Mouse (Mus musculus) intestine, postnatal 0 days (tissue): ENCODE measurements around the gene Rcn2. TPM values are rescaled to one million over a fixed set of nuclear protein-coding genes. Genes with fewer than 3 reads are reported as not detected.

Experiments
- ATAC-seq: fragments of 200-750 bp; cut with Nextera tagmentation; 2 replicates; pipeline ENCODE4 v1.8.0; 2017; ENCODE audit warnings: mild to moderate bottlenecking, moderate TSS enrichment, moderate library complexity
- H3K27ac ChIP-seq: fragments of 300-500 bp; sonication (generic); 2 replicates; pipeline ENCODE4 v1.5.1; 2014; ENCODE audit warnings: mild to moderate bottlenecking, low read depth, low read length, moderate library complexity
- H3K27me3 ChIP-seq: fragments of 300-500 bp; sonication (generic); replicated peaks from 2 replicates; pipeline ENCODE4 v1.6.1; 2014; ENCODE audit warnings: low read length, mixed read lengths; ENCODE audit not compliant: control insufficient read depth, insufficient read depth
- H3K36me3 ChIP-seq: fragments of 300-500 bp; sonication (generic); 2 replicates; pipeline ENCODE4 v1.6.1; 2014; ENCODE audit warnings: mild to moderate bottlenecking, moderate library complexity; ENCODE audit not compliant: control insufficient read depth, insufficient read depth
- H3K4me1 ChIP-seq: fragments of 300-500 bp; sonication (generic); replicated peaks from 2 replicates; pipeline ENCODE4 v1.6.1; 2014; ENCODE audit warnings: antibody characterized with exemption, low read length, mixed read lengths; ENCODE audit not compliant: control insufficient read depth, insufficient read depth
- H3K4me2 ChIP-seq: fragments of 300-500 bp; sonication (generic); replicated peaks from 2 replicates; pipeline ENCODE4 v1.6.1; 2014; ENCODE audit warnings: low read depth, mild to moderate bottlenecking, moderate library complexity
- H3K4me3 ChIP-seq: fragments of 300-500 bp; sonication (generic); 2 replicates; pipeline ENCODE4 v1.5.1; 2014; ENCODE audit warnings: low read depth, low read length
- H3K9ac ChIP-seq: fragments of 300-500 bp; sonication (generic); 2 replicates; pipeline ENCODE4 v1.6.1; 2014; ENCODE audit warnings: mild to moderate bottlenecking, low read depth, low read length
- H3K9me3 ChIP-seq: fragments of 300-500 bp; sonication (generic); 2 replicates; pipeline ENCODE4 v1.6.1; 2016; ENCODE audit warnings: mixed run types; ENCODE audit not compliant: control insufficient read depth
- CTCF ChIP-seq: sonication (generic); IDR thresholded peaks from 2 replicates; pipeline ENCODE4 v1.5.1; 2016; ENCODE audit warnings: low read depth, mild to moderate bottlenecking, control low read depth, antibody characterized with exemption, moderate library complexity
- WGBS: fragments of 180-500 bp; shearing (Covaris S2); extraction: QIAGEN DNeasy Blood & Tissue Kit; methylation state at CpG from one replicate; pipeline ENCODE4 v1.1.7; 2014; 5-methylcytosine and 5-hydroxymethylcytosine counted together
- polyA plus RNA-seq: library from polyadenylated mRNA; unstranded; fragments of >200 nt; fragmentation: Nextera tagmentation; extraction: Ambion mirVana; gene quantifications from 2 replicates; pipeline ENCODE4 v1.2.1, GENCODE M21; 2015

Rcn2 gene
- polyA plus RNA-seq, 1 experiment from 2014 or later, result 81.3 TPM

- H3K4me3 ChIP-seq, result no peak within 1 kb of the TSS
- no peaks in the 10 kb centered on the region for H3K4me1 ChIP-seq
- ATAC-seq, result peak; percentile 43; the same call in 1 of the 2 replicates
- no peaks in the 10 kb centered on the region for H3K36me3 ChIP-seq
- no peaks in the 10 kb centered on the region for H3K27me3 ChIP-seq
- no peak within 1 kb of the TSS for H3K27ac ChIP-seq
- 22% methylated on average over 22 of the region's 22 CpGs for WGBS
- H3K4me2 ChIP-seq, result peak within 1 kb of the TSS; percentile 35
- no peaks in the 10 kb centered on the region for H3K9me3 ChIP-seq
- no peak within 1 kb of the TSS for H3K9ac ChIP-seq
- TF ChIP-seq CTCF, result no peak
These were observed 48.3 kb downstream of the Rcn2 start, which contains the start of gene Pstpip1 for GRCm38 (mm10) chr9:56089778-56090520. Pstpip1 (plus strand) TSS chr9:56089962.

- TF ChIP-seq CTCF, result no peak
- Histone ChIP-seq H3K9ac (no peak overlapping the region), H3K27ac (no peak overlapping the region), H3K9me3 (no peaks in the 10 kb centered on the region), H3K36me3 (no peaks in the 10 kb centered on the region), H3K27me3 (no peaks in the 10 kb centered on the region), H3K4me3 (no peak overlapping the region), H3K4me1 (no peaks in the 10 kb centered on the region), H3K4me2 (no peak overlapping the region; the same call in 1 of the 2 replicates)
- ATAC-seq, result no peak
- WGBS, result 74% methylated on average over 5 of the region's 5 CpGs
These were observed 49.0 kb downstream of the Rcn2 start for GRCm38 (mm10) chr9:56090546-56091225.

- 49% methylated on average over 2 of the region's 2 CpGs for WGBS
- Histone ChIP-seq H3K4me3 (no peak overlapping the region), H3K4me2 (no peak overlapping the region), H3K27ac (no peak overlapping the region), H3K27me3 (no peaks in the 10 kb centered on the region), H3K9ac (no peak overlapping the region), H3K9me3 (no peaks in the 10 kb centered on the region), H3K4me1 (no peaks in the 10 kb centered on the region), H3K36me3 (no peaks in the 10 kb centered on the region)
- no peak for ATAC-seq
- TF ChIP-seq CTCF, result peak; percentile 40; the same call in 1 of the 2 replicates
These were observed 50.5 kb downstream of the Rcn2 start for GRCm38 (mm10) chr9:56092102-56092501.

GRCm38 (mm10) chr9:56097584-56098298 is 56.1 kb downstream of the Rcn2 start:
- no peaks in the 10 kb centered on the region for H3K27me3 ChIP-seq
- no peaks in the 10 kb centered on the region for H3K4me1 ChIP-seq
- peak; percentile 45; the same call in 1 of the 2 replicates for ATAC-seq
- H3K4me2 ChIP-seq, result no peak overlapping the region
- WGBS, result 78% methylated on average over 4 of the region's 4 CpGs
- H3K36me3 ChIP-seq, result no peaks in the 10 kb centered on the region
- no peak overlapping the region for H3K4me3 ChIP-seq
- H3K27ac ChIP-seq, result no peak overlapping the region
- no peaks in the 10 kb centered on the region for H3K9me3 ChIP-seq
- no peak for TF ChIP-seq CTCF
- no peak overlapping the region for H3K9ac ChIP-seq

- Histone ChIP-seq H3K27ac (no peak overlapping the region), H3K4me2 (no peak overlapping the region), H3K9ac (no peak overlapping the region), H3K4me3 (no peak overlapping the region), H3K27me3 (no peaks in the 10 kb centered on the region), H3K9me3 (no peaks in the 10 kb centered on the region), H3K36me3 (no peaks in the 10 kb centered on the region), H3K4me1 (no peaks in the 10 kb centered on the region)
- ATAC-seq, result no peak
- TF ChIP-seq CTCF, result no peak
- 84% methylated on average over 7 of the region's 7 CpGs for WGBS
These were observed 58.4 kb downstream of the Rcn2 start for GRCm38 (mm10) chr9:56100041-56100522.

- 45% methylated on average over 4 of the region's 4 CpGs for WGBS
- no peak for TF ChIP-seq CTCF
- Histone ChIP-seq H3K9me3 (no peaks in the 10 kb centered on the region), H3K4me3 (no peak overlapping the region), H3K27ac (no peak overlapping the region), H3K9ac (no peak overlapping the region), H3K4me2 (no peak overlapping the region), H3K36me3 (no peaks in the 10 kb centered on the region), H3K27me3 (no peaks in the 10 kb centered on the region), H3K4me1 (no peaks in the 10 kb centered on the region)
- no peak for ATAC-seq
These were observed 59.4 kb downstream of the Rcn2 start for GRCm38 (mm10) chr9:56101022-56101421.
